Mouse (Mus musculus) intestine, embryonic 16.5 days (tissue): ENCODE measurements at regions not wholly inside any gene's neighbourhood (a gene's known extent, or its start where the extent isn't known, plus 50 kb on each side); places are given as distances from the start of the nearest gene placed in this dataset.

Experiments used
- ATAC-seq: fragments of 200-750 bp; cut with Nextera tagmentation; 2 replicates; pipeline ENCODE4 v1.8.0; 2017; ENCODE audit warnings: moderate TSS enrichment, moderate library complexity
- H3K27ac ChIP-seq: fragments of 300-500 bp; sonication (generic); 2 replicates; pipeline ENCODE4 v1.5.1; 2014; ENCODE audit warnings: mild to moderate bottlenecking, low read length
- H3K27me3 ChIP-seq: fragments of 300-500 bp; sonication (generic); replicated peaks from 2 replicates; pipeline ENCODE4 v1.6.1; 2014; ENCODE audit warnings: low read length, control low read depth, mixed read lengths; ENCODE audit not compliant: control insufficient read depth, insufficient read depth
- H3K36me3 ChIP-seq: fragments of 300-500 bp; sonication (generic); 2 replicates; pipeline ENCODE4 v1.6.1; 2014; ENCODE audit warnings: low read length, control low read depth; ENCODE audit not compliant: control insufficient read depth, insufficient read depth
- H3K4me1 ChIP-seq: fragments of 300-500 bp; sonication (generic); 2 replicates; pipeline ENCODE4 v1.6.1; 2014; ENCODE audit warnings: low read length, control low read depth, mixed read lengths; ENCODE audit not compliant: control insufficient read depth, insufficient read depth
- H3K4me2 ChIP-seq: fragments of 300-500 bp; sonication (generic); 2 replicates; pipeline ENCODE4 v1.6.1; 2014; ENCODE audit warnings: low read depth, low read length, control low read depth
- H3K4me3 ChIP-seq: fragments of 300-500 bp; sonication (generic); 2 replicates; pipeline ENCODE4 v1.5.1; 2014; ENCODE audit warnings: mild to moderate bottlenecking, low read length
- H3K9ac ChIP-seq: fragments of 300-500 bp; sonication (generic); 2 replicates; pipeline ENCODE4 v1.6.1; 2014; ENCODE audit warnings: low read depth, low read length
- H3K9me3 ChIP-seq: fragments of 300-500 bp; sonication (generic); 2 replicates; pipeline ENCODE4 v1.6.1; 2016; ENCODE audit warnings: low read length, control low read depth; ENCODE audit not compliant: control insufficient read depth
- WGBS: fragments of 180-500 bp; shearing (Covaris S2); extraction: QIAGEN DNeasy Blood & Tissue Kit; methylation state at CpG from one replicate; pipeline ENCODE4 v1.1.7; 2014; 5-methylcytosine and 5-hydroxymethylcytosine counted together

- no peak overlapping the region for H3K9ac ChIP-seq
- peaks cover 47% of the 10 kb centered on the region for H3K4me1 ChIP-seq
- no peak overlapping the region for H3K4me3 ChIP-seq
- peak overlapping the region; percentile 29; the same call in 1 of the 2 replicates for H3K27ac ChIP-seq
- no peak overlapping the region for H3K4me2 ChIP-seq
- no peaks in the 10 kb centered on the region for H3K9me3 ChIP-seq
- no peaks in the 10 kb centered on the region for H3K27me3 ChIP-seq
- 57% methylated on average over 3 of the region's 3 CpGs for WGBS
- no peaks in the 10 kb centered on the region for H3K36me3 ChIP-seq
- no peak for ATAC-seq
Observed at GRCm38 (mm10) chr5:146684429-146684828, 99.4 kb upstream of the Gpr12 start.

- Histone ChIP-seq H3K36me3 (no peaks in the 10 kb centered on the region), H3K9ac (peak overlapping the region; percentile 2; the same call in 1 of the 2 replicates), H3K4me1 (peaks cover 52% of the 10 kb centered on the region), H3K27me3 (no peaks in the 10 kb centered on the region), H3K4me3 (no peak overlapping the region), H3K9me3 (no peaks in the 10 kb centered on the region), H3K27ac (peak overlapping the region; percentile 40), H3K4me2 (no peak overlapping the region)
- 19% methylated on average over 7 of the region's 8 CpGs for WGBS
- no peak for ATAC-seq
Observed at GRCm38 (mm10) chr5:146683554-146683953, 98.5 kb upstream of the Gpr12 start.

GRCm38 (mm10) chr5:146682893-146683292 is 97.9 kb upstream of the Gpr12 start:
- Histone ChIP-seq H3K4me3 (no peak overlapping the region), H3K27ac (0 out of 2 replicates have a peak overlapping the region, but pooled peaks have one; percentile 31), H3K9me3 (no peaks in the 10 kb centered on the region), H3K36me3 (no peaks in the 10 kb centered on the region), H3K9ac (no peak overlapping the region), H3K4me2 (0 out of 2 replicates have a peak overlapping the region, but pooled peaks have one; percentile 10), H3K4me1 (peaks cover 51% of the 10 kb centered on the region), H3K27me3 (no peaks in the 10 kb centered on the region)
- peak; percentile 47 for ATAC-seq
- WGBS: 36% methylated on average over 5 of the region's 5 CpGs

GRCm38 (mm10) chr5:146681512-146681911 is 96.5 kb upstream of the Gpr12 start:
- no peaks in the 10 kb centered on the region for H3K9me3 ChIP-seq
- H3K36me3 ChIP-seq: no peaks in the 10 kb centered on the region
- H3K4me2 ChIP-seq: no peak overlapping the region
- peak overlapping the region; percentile 44; the same call in 1 of the 2 replicates for H3K9ac ChIP-seq
- ATAC-seq: no peak
- H3K27me3 ChIP-seq: no peaks in the 10 kb centered on the region
- no peak overlapping the region for H3K4me3 ChIP-seq
- peaks cover 58% of the 10 kb centered on the region for H3K4me1 ChIP-seq
- WGBS: 65% methylated on average over 9 of the region's 9 CpGs
- H3K27ac ChIP-seq: peak overlapping the region; percentile 17

GRCm38 (mm10) chr5:146679198-146679681 is 94.2 kb upstream of the Gpr12 start:
- peaks cover 60% of the 10 kb centered on the region for H3K4me1 ChIP-seq
- H3K27me3 ChIP-seq: no peaks in the 10 kb centered on the region
- no peaks in the 10 kb centered on the region for H3K36me3 ChIP-seq
- 26% methylated on average over 6 of the region's 6 CpGs for WGBS
- no peak overlapping the region for H3K9ac ChIP-seq
- H3K4me3 ChIP-seq: no peak overlapping the region
- H3K4me2 ChIP-seq: no peak overlapping the region
- ATAC-seq: peak; percentile 85
- no peaks in the 10 kb centered on the region for H3K9me3 ChIP-seq
- peak overlapping the region; percentile 93 for H3K27ac ChIP-seq

GRCm38 (mm10) chr5:146678775-146679170 is 93.7 kb upstream of the Gpr12 start:
- Histone ChIP-seq H3K27ac (peak overlapping the region; percentile 82), H3K9me3 (no peaks in the 10 kb centered on the region), H3K4me1 (peaks cover 57% of the 10 kb centered on the region), H3K4me2 (peak overlapping the region; percentile 26), H3K9ac (no peak overlapping the region), H3K4me3 (no peak overlapping the region), H3K36me3 (no peaks in the 10 kb centered on the region), H3K27me3 (no peaks in the 10 kb centered on the region)
- ATAC-seq: no peak
- WGBS: 55% methylated on average over 10 of the region's 10 CpGs

- WGBS: 44% methylated on average over 13 of the region's 13 CpGs
- Histone ChIP-seq H3K27me3 (no peaks in the 10 kb centered on the region), H3K36me3 (no peaks in the 10 kb centered on the region), H3K4me2 (peak overlapping the region; percentile 26), H3K4me1 (peaks cover 51% of the 10 kb centered on the region), H3K9ac (peak overlapping the region; percentile 14; the same call in 1 of the 2 replicates), H3K27ac (peak overlapping the region; percentile 87), H3K9me3 (no peaks in the 10 kb centered on the region), H3K4me3 (no peak overlapping the region)
- peak; percentile 6; the same call in 1 of the 2 replicates for ATAC-seq
Observed at GRCm38 (mm10) chr5:146678049-146678774, 93.2 kb upstream of the Gpr12 start.

GRCm38 (mm10) chr5:146677151-146677515 is 92.1 kb upstream of the Gpr12 start:
- 73% methylated on average over 8 of the region's 8 CpGs for WGBS
- ATAC-seq: no peak
- H3K27me3 ChIP-seq: no peaks in the 10 kb centered on the region
- peak overlapping the region; percentile 29; the same call in 1 of the 2 replicates for H3K9ac ChIP-seq
- no peaks in the 10 kb centered on the region for H3K9me3 ChIP-seq
- no peak overlapping the region for H3K4me2 ChIP-seq
- H3K27ac ChIP-seq: peak overlapping the region; percentile 87
- no peak overlapping the region for H3K4me3 ChIP-seq
- H3K36me3 ChIP-seq: no peaks in the 10 kb centered on the region
- peaks cover 51% of the 10 kb centered on the region for H3K4me1 ChIP-seq

- Histone ChIP-seq H3K36me3 (no peaks in the 10 kb centered on the region), H3K27ac (peak overlapping the region; percentile 87), H3K9me3 (no peaks in the 10 kb centered on the region), H3K4me2 (peak overlapping the region; percentile 37; the same call in 1 of the 2 replicates), H3K27me3 (no peaks in the 10 kb centered on the region), H3K4me1 (peaks cover 47% of the 10 kb centered on the region), H3K9ac (peak overlapping the region; percentile 29; the same call in 1 of the 2 replicates), H3K4me3 (no peak overlapping the region)
- peak; percentile 59 for ATAC-seq
- 33% methylated on average over 12 of the region's 12 CpGs for WGBS
Observed at GRCm38 (mm10) chr5:146676470-146677150, 91.6 kb upstream of the Gpr12 start.
